Mouse (Mus musculus): ENCODE results near the gene Pnkd.
"Not testable (repeated sequence)": the region's sequence is repeated elsewhere in the genome, so short reads cannot be mapped to it uniquely, and the experiment has no call there.

The Pnkd gene

GRCm38 (mm10) chr1:74296477-74296876, 11.7 kb downstream of the Pnkd start:
- no peak for DNase-seq (ENCODE audit: low read depth, low spot score)

DNA sequence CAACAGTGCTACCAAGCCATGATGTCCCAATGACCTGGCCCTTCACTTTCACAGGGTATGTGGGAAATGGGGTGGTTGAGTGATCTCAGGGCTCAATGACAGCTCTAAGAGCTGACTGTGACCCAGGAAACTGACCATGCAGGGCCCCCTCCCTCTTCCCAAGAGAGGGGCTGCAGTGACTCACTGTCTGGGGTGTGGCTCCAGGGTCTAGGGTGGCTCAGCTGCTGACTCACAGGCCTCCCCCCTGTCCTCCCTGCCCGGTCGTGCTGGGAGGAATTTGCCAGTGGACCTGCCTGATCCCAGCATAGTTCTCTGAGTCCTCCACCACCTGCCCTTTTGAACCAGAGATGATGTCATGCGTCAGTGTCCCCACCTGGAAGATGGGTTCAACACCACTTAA, 12.5 kb downstream of the Pnkd start:
- DNase-seq (ENCODE audit: low read depth, low spot score), result no peak

DNA sequence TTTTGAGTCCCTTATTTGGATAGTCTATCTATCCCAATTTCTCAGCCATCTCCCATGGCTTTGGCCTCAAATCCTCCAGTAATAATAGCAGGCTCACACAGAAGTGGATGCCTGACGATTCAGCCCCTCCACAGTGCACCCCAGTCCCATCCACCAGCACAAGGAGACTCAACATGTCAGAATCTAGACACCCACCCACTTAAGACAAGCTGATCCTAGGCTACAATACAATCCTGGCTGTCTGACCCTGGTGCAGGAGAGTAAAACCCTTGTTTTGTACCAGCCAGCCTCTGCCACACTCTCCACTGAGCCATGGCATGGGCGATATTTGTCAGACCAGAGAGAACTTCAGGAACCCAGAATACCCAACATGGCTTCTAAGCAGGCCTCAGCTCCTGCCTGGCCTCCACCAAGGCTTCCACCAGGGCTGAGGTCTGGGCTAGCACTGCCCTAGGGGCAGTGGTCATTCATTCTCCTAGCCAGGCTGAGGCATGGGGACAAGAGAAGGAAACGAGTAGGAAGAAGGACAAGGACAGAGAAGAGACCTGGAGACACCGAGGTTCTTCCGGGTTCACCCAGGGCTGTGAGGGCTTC, 13.5 kb downstream of the Pnkd start:
- no peak for DNase-seq (ENCODE audit: low read depth, low spot score)

DNA sequence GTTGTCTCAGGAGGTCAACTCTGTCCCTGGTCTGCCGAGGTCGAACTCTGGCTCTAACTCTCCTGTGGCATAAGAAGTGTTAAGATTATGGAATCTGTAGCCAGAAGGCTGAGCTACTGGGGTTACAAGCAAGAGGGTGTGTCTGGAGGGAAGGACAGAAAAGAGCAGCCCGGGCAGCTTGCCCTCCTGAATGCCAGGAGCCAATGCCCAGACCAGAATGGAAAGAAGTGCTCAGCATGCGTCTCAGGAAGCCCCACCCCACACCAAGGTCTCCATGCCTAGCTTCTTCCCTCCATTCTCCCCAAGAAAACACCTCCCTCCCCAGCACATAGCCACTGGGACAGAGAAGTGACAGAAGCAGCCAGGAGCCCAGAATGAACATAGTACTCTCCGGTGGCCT, 14.3 kb downstream of the Pnkd start:
- DNase-seq (ENCODE audit: low read depth, low spot score), result no peak

- no peak for DNase-seq (ENCODE audit: low read depth, low spot score)
Observed at GRCm38 (mm10) chr1:74300347-74301110, 15.8 kb downstream of the Pnkd start.

DNA sequence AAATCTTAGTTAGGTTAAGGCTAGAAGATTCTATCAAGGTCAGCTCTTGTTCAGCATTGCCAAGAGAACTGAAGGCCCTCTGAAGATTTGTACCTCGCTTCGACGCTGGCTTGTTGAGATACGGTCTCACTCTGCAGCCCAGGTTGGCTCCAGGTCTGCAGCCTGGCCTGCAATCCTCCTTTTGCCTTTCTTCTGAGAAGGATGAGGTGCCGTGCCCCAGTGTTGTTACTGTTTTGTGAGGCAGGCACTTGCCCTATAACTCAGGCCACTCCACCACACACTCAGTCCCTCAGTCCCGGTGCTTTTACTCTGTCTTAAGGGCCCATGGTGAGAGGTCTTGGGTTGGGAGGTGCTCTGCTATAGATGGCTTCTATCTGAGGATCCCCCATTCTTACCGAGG, 17.5 kb downstream of the Pnkd start:
- DNase-seq (ENCODE audit: low read depth, low spot score), result no peak

DNA sequence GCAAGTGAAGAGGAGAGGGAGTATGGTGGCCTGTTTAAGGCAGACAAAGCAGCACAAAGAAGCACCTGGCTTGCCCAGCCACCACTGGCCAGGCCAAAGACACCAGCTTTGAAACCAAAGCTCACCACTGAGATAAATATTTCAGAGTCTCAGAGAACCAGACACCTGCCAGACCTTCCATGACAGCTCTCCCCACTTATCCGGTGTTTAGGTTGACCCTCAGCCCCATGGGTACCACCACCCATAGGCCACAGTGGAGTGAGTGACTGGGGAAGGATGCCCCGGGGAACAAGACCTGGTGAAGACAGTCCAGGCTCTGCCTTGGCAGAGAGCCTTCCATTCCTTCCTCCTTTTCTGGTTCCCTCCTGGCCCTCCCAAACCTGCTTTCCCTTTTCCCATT, 18.1 kb downstream of the Pnkd start:
- DNase-seq (ENCODE audit: low read depth, low spot score), result no peak

DNA sequence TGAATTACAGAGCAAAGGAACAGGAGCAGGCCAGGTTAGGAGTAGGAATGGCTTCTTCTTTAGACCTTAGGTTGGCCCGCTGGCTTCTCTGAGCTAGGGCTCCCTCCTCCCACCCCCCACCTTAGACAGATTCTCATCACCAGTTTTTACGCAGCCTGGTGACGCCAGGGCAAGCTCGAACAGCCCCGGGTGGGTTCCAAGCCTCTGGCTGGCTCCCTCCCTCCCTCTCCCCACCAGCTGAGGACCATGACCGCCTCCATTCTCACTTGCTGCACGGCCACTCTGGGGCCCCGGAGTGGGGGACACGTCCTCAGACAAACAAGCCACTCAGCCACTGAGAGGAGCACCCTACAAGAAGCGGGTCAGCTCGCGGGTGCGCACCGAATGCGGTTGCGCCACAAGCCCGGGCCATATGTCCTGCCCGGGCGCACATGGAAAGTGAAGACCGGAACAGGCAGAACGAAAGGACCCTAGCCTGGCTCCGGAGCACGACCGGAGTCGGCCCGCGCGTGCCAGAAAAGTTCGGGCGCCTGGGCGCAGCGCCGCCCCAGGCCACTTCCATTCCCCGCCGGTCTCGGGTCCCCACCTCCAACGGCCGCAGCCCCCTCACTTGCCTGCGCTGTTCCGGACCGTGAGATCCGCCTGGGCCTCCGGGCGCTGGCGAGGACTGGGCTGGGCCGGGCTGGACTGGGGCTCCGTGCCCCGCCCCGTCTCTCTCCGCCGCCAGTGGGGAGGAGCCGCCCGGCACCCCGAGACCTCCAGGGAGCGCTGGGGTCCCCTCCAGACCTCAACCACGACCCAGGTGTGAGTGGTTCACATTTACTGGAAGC, 19.0 kb downstream of the Pnkd start:
- DNase-seq (ENCODE audit: low read depth, low spot score), result no peak

DNA sequence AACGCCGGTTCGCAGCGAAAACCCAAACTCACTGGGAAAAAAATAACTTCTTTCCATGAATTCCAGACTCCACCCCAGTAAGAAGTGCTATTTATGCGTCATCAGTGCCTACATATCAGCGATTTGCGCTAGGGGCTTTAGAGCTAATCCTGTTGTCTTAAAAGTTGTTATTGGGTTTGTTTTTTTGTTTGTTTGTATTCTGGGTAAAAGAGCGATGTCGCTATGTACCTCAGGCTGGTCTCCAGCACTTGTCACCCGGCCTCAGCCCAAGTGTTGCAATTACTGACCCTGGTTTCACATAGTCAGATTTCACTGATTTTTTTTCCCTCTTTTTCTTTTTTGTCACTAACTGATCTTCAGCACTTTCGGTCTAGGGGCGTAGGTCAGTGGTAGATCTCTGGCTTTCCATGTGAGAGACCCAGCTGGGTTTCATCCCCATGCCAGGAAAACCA, 19.6 kb downstream of the Pnkd start:
- no peak for DNase-seq (ENCODE audit: low read depth, low spot score)

DNA sequence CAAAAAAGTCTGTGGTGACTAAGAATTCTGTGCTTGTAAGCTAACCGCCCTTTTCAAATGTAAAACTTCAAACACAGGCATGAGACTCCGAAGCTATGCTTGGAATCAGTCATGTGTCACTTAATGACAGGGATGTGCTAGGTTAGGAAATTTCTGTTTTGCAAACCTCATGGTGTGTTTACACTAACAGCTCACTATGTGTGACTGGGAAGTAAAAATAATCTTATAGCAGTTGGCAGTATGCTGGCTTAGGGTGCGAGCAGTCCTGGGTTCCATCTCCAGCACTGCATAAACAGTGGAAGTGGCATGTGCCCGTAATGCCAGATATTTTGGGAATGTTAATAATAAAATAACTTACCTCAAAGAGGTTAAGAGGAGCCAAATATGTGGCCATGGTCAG, 20.2 kb downstream of the Pnkd start:
- DNase-seq (ENCODE audit: low read depth, low spot score), result no peak

DNA sequence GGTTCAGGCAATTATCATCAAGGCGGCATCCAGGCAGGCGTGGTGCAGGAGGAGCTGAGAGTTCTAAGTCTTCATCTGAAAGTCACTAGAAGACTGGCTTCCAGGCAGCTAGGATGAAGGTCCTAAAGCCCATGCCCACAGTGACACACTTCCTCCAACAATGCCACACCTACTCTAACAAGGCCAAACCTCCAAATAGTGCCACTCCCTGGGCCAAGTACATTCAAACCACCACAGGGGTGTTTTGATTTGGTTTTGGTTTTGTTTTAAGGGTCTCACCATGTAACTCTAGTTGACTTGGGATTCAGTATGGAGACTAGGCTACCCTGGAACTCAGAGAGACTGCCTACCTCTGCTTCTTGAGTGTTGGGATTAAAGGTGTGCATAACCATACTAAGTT, 20.8 kb downstream of the Pnkd start, which contains the start of gene Tmbim1:
Gene Tmbim1 (minus strand): TSS at position 101 of the 400 bp plus-strand sequence.
- no peak for DNase-seq (ENCODE audit: low read depth, low spot score)

DNA sequence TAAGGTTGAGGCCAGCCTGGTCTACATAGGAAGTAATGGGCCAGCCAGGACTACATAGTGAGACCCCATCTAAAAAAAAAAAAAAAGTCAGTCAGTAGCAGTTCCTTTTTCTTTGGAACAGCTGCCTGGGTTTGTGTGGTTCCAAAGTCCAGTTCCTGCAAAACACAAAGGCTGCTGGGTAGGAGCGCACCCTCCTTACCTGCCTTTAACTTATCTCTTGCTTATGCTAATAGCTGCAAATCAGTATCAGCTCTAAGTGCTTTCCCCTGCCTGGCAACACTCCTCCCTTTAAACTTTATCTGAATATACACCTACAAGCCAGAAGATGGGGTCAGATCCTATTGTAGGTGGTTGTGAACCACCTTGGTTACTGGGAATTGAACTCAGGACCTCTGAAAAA, 22.4 kb downstream of the Pnkd start:
- DNase-seq (ENCODE audit: low read depth, low spot score), result no peak

- DNase-seq (ENCODE audit: low read depth, low spot score), result no peak
Observed at GRCm38 (mm10) chr1:74308001-74308964, 23.6 kb downstream of the Pnkd start.

DNA sequence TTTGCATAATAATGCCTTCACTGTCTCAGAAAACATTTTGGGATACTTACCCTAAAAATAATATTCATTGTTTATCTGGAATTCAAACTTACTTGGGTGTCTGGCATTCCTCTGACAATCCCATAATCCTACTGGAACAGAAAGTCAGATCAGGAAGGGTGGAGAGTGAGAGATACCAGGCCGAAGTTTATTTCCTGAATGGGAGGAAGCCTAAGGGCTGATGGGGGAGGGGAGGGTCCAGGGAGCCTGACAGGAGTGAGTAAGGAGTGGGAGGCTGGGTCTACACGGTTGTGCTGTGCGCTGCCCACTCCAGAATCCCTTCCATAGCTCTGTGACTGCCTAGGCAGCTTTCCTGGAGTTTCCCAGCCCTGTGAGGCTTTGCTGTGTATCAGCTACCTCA, 25.0 kb downstream of the Pnkd start:
- DNase-seq (ENCODE audit: low read depth, low spot score), result no peak

GRCm38 (mm10) chr1:74313049-74313692, 28.4 kb downstream of the Pnkd start:
- peak; percentile 74 for DNase-seq (ENCODE audit: low read depth, low spot score)

GRCm38 (mm10) chr1:74314796-74315195, 30.1 kb downstream of the Pnkd start:
- no peak for DNase-seq (ENCODE audit: low read depth, low spot score)

- no peak for DNase-seq (ENCODE audit: low read depth, low spot score)
Observed at GRCm38 (mm10) chr1:74316114-74316827, 31.5 kb downstream of the Pnkd start.

DNA sequence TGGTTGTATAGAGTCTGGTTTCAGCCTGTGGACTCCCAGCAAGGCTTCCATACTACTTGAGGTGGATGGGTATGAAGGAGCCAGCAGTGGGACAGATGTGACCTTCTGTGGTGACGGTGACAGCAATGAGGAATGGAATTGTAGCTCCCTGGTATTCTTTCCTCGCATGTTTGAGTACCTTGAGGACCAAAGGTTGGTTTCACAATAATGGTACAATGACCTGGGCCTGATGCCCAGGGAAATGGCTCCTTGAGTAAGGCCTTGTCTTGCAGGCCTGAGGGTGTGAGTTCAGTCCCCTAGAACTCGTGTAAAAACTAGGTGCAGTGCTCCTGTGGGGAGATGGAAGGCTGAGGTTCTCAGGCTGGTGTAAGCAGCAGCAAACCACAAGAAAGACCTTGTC, 34.0 kb downstream of the Pnkd start:
- DNase-seq (ENCODE audit: low read depth, low spot score), result no peak

DNA sequence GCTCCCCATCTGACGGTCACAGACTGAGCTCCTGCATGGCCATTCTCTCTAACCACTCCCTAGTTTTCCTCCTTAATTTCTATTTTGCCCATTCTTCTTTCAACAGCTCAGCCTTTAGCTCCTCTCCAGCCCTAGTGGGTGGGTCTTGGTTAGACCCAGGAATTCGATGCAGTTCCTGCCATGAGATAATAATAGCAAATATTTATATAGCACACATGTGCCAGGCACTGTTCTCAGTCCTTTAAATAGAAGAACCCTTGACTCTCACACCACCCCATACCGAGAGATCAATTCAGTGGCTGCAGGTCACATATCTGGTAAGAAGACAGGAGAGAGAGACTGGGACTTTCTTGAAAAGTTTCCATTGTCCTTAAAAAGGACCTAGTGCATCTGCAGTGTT, 36.7 kb downstream of the Pnkd start:
- DNase-seq (ENCODE audit: low read depth, low spot score), result no peak

DNA sequence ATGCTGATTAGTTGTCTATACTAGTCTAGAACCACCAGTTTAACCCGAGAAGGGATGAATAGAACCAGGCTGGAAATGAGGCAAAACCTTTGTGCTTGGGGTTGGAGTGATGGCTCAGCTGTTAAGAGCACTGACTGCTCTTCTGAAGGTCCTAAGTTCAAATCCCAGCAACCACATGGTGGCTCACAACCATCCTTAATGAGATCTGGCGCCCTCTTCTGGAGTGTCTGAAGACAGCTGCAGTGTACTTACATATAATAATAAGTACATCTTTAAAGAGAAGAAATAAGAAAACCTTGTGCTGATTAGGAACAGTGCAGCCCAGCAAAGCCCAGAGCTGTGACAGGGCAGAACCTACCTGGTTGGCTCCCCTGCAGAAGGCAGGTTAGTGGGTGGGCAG, 42.2 kb downstream of the Pnkd start:
- not testable (repeated sequence) for DNase-seq (ENCODE audit: low read depth, low spot score)

Data from brain, embryonic 18.5 days (tissue).